Mouse (Mus musculus) ES-Bruce4 (cell line): ENCODE data around the gene Rab30.

ENCODE experiments used
- CTCF ChIP-seq: IDR thresholded peaks from one replicate; pipeline ENCODE4 v1.8.1; 2011; ENCODE audit warnings: low read depth, low read length
- EP300 ChIP-seq: IDR thresholded peaks from 2 replicates; pipeline ENCODE4 v1.6.1; 2011; ENCODE audit warnings: low read depth, low read length; ENCODE audit not compliant: insufficient read depth
- POLR2A ChIP-seq: IDR thresholded peaks from one replicate; pipeline ENCODE4 v1.8.1; 2011; ENCODE audit warnings: low read length; ENCODE audit not compliant: insufficient read depth

DNA sequence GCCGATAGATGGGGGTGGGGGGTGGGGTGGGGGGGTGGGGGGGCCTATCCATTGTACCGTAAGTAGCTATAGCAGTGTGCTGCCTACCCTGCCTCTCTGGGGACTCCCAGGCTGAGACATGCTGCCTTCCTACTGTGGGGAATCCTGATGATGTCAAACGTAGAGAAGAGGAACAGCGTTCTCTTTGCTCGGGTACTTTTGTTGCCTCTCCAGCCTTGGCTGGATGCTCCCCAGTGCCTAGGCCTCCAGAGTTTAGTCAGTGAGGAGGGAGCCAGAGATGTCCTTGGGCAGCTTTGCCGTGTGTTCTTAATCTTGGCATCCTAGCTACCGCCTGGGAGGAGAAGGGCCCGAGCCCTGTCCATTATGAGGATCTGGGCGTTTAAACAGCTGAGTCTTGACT, 41.1 kb downstream of the Rab30 start:
- no peak for TF ChIP-seq CTCF
- TF ChIP-seq EP300, result no peak
- TF ChIP-seq POLR2A, result no peak
